Mouse (Mus musculus): ENCODE data around the gene Arhgap21. TPM values are rescaled to one million over a fixed set of nuclear protein-coding genes. Genes with fewer than 3 reads are reported as not detected.

The Arhgap21 gene
- 56.9 and 57.4 TPM in 2 replicates for polyA plus RNA-seq (2014; fragmentation: Nextera tagmentation; extraction: Ambion mirVana)

GRCm38 (mm10) chr2:20968441-20969200 is at the start of gene Arhgap21:
TSS of gene Arhgap21 (minus strand) at chr2:20968881.
- DNase-seq (ENCODE audit: low spot score, missing footprints) = peak; percentile 98
- no peaks in the 10 kb centered on the region for H3K36me3 ChIP-seq (ENCODE audit: control insufficient read depth, insufficient read depth, low read length)
- WGBS = under 1% methylated on average over 70 of the region's 102 CpGs
- H3K27me3 ChIP-seq (ENCODE audit: control insufficient read depth, insufficient read depth, low read length) = no peaks in the 10 kb centered on the region
- peaks cover 20% of the 10 kb centered on the region for H3K4me1 ChIP-seq (ENCODE audit: control insufficient read depth, insufficient read depth, low read length)
- H3K4me2 ChIP-seq = peak within 1 kb of the TSS; percentile 86
- peak within 1 kb of the TSS; percentile 77 for H3K4me3 ChIP-seq (ENCODE audit: low read depth, low read length)
- H3K9ac ChIP-seq (ENCODE audit: low read length) = peak within 1 kb of the TSS; percentile 100
- peak within 1 kb of the TSS; percentile 99 for H3K27ac ChIP-seq (ENCODE audit: low read depth, low read length)
- peak; percentile 83 for ATAC-seq (ENCODE audit: low FRiP score)
- no peaks in the 10 kb centered on the region for H3K9me3 ChIP-seq (ENCODE audit: control insufficient read depth, low read length)

GRCm38 (mm10) chr2:21016589-21016988 is 47.9 kb upstream of the Arhgap21 start:
- Histone ChIP-seq H3K36me3 (ENCODE audit: control insufficient read depth, insufficient read depth, low read length) (no peaks in the 10 kb centered on the region), H3K4me1 (ENCODE audit: control insufficient read depth, insufficient read depth, low read length) (peaks cover 10% of the 10 kb centered on the region), H3K4me3 (ENCODE audit: low read depth, low read length) (no peak overlapping the region), H3K27me3 (ENCODE audit: control insufficient read depth, insufficient read depth, low read length) (no peaks in the 10 kb centered on the region), H3K27ac (ENCODE audit: low read depth, low read length) (no peak overlapping the region), H3K4me2 (no peak overlapping the region), H3K9ac (ENCODE audit: low read length) (no peak overlapping the region), H3K9me3 (ENCODE audit: control insufficient read depth, low read length) (no peaks in the 10 kb centered on the region)
- no peak for DNase-seq (ENCODE audit: low spot score, missing footprints)
- ATAC-seq (ENCODE audit: low FRiP score) = no peak
- 86% methylated on average over 7 of the region's 7 CpGs for WGBS

GRCm38 (mm10) chr2:21010806-21011397 is 42.2 kb upstream of the Arhgap21 start:
- Histone ChIP-seq H3K36me3 (ENCODE audit: control insufficient read depth, insufficient read depth, low read length) (no peaks in the 10 kb centered on the region), H3K4me1 (ENCODE audit: control insufficient read depth, insufficient read depth, low read length) (peaks cover 36% of the 10 kb centered on the region), H3K27me3 (ENCODE audit: control insufficient read depth, insufficient read depth, low read length) (no peaks in the 10 kb centered on the region), H3K9me3 (ENCODE audit: control insufficient read depth, low read length) (no peaks in the 10 kb centered on the region), H3K4me2 (peak overlapping the region; percentile 3; the same call in 1 of the 2 replicates), H3K4me3 (ENCODE audit: low read depth, low read length) (no peak overlapping the region), H3K27ac (ENCODE audit: low read depth, low read length) (peak overlapping the region; percentile 99), H3K9ac (ENCODE audit: low read length) (peak overlapping the region; percentile 64)
- peak; percentile 93 for ATAC-seq (ENCODE audit: low FRiP score)
- 19% methylated on average over 11 of the region's 11 CpGs for WGBS
- DNase-seq (ENCODE audit: low spot score, missing footprints) = peak; percentile 97

- H3K27me3 ChIP-seq (ENCODE audit: control insufficient read depth, insufficient read depth, low read length) = no peaks in the 10 kb centered on the region
- no peaks in the 10 kb centered on the region for H3K9me3 ChIP-seq (ENCODE audit: control insufficient read depth, low read length)
- WGBS = 12% methylated on average over 9 of the region's 9 CpGs
- ATAC-seq (ENCODE audit: low FRiP score) = peak; percentile 92
- peak overlapping the region; percentile 70 for H3K9ac ChIP-seq (ENCODE audit: low read length)
- H3K4me3 ChIP-seq (ENCODE audit: low read depth, low read length) = no peak overlapping the region
- peak; percentile 97 for DNase-seq (ENCODE audit: low spot score, missing footprints)
- no peaks in the 10 kb centered on the region for H3K36me3 ChIP-seq (ENCODE audit: control insufficient read depth, insufficient read depth, low read length)
- peak overlapping the region; percentile 26 for H3K4me2 ChIP-seq
- H3K27ac ChIP-seq (ENCODE audit: low read depth, low read length) = peak overlapping the region; percentile 99
- H3K4me1 ChIP-seq (ENCODE audit: control insufficient read depth, insufficient read depth, low read length) = peaks cover 36% of the 10 kb centered on the region
These were observed 41.5 kb upstream of the Arhgap21 start for GRCm38 (mm10) chr2:21010219-21010618.

DNA sequence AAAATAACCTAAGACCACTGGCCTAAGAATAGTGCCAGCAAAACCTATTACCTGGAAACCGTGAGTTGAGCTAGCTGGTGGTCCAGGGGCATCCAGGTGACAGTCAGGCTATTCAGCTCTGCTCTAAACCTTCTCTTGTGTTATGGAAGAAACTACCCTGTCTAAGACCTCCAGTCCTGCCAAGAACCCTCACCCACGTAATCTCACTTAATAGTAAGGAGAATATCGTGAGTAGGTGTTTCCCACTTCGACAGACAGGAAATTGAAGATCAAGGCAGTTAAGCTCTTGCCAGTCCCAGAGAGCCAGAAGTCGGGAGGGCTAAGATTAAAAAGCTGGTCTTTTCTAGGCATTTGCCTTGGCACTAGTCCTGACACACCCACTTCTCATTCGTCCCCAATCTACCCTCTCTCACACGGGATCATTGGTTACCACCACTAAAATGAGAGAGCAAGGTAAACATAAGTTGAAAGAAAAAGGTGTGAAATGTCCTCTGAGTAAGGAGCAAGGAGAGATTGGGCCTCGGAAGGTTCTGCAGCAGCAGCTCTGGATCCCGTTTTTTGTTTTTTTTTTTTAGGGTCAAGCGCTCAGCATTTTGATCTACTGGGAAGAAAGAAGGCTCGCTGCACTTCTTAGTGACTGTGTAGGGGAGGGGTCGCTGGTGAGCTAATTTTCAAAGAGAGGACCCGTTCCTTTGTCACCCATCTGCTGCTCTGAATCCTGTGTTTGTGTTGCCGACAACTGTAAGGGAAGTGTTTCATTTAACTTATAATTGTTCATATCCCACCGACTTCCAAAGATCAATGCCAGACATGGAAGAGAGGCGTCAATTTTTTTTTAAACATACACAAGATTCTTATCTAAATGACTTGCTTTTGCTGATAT is 40.8 kb upstream of the Arhgap21 start:
- no peaks in the 10 kb centered on the region for H3K9me3 ChIP-seq (ENCODE audit: control insufficient read depth, low read length)
- ATAC-seq (ENCODE audit: low FRiP score) (peak; percentile 47), DNase-seq (ENCODE audit: low spot score, missing footprints) (peak; percentile 91)
- H3K4me1 ChIP-seq (ENCODE audit: control insufficient read depth, insufficient read depth, low read length) = peaks cover 36% of the 10 kb centered on the region
- no peak overlapping the region for H3K4me3 ChIP-seq (ENCODE audit: low read depth, low read length)
- H3K36me3 ChIP-seq (ENCODE audit: control insufficient read depth, insufficient read depth, low read length) = no peaks in the 10 kb centered on the region
- H3K4me2 ChIP-seq = peak overlapping the region; percentile 26
- H3K27ac ChIP-seq (ENCODE audit: low read depth, low read length) = peak overlapping the region; percentile 99
- H3K9ac ChIP-seq (ENCODE audit: low read length) = peak overlapping the region; percentile 70
- no peaks in the 10 kb centered on the region for H3K27me3 ChIP-seq (ENCODE audit: control insufficient read depth, insufficient read depth, low read length)
- whole genome bisulfite sequencing = 29% methylated on average over 16 of the region's 16 CpGs

DNA sequence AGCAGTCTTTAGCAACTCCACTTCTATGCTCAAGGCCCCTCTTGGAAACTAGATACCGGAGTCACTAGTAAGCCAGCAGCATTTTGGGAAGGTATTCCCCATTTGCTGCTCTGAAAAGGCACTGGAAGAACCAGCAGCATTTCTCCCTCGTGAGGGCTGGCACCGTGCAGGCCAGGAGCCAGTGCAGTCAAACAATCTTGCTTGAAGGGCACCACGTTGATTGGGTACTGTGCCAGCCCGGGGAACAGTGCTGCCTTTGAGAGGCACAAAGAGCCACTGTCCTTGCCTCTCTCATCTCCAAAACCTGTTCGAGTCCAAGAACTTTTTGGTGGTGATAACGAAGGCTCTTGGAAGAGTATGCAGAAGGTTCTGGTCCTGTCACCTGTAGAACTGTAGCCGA is 33.9 kb upstream of the Arhgap21 start:
- H3K4me2 ChIP-seq = no peak overlapping the region
- H3K4me3 ChIP-seq (ENCODE audit: low read depth, low read length) = no peak overlapping the region
- no peak for DNase-seq (ENCODE audit: low spot score, missing footprints)
- 94% methylated on average over 8 of the region's 8 CpGs for WGBS
- H3K27me3 ChIP-seq (ENCODE audit: control insufficient read depth, insufficient read depth, low read length) = no peaks in the 10 kb centered on the region
- H3K27ac ChIP-seq (ENCODE audit: low read depth, low read length) = no peak overlapping the region
- ATAC-seq (ENCODE audit: low FRiP score) = no peak
- H3K36me3 ChIP-seq (ENCODE audit: control insufficient read depth, insufficient read depth, low read length) = no peaks in the 10 kb centered on the region
- H3K9me3 ChIP-seq (ENCODE audit: control insufficient read depth, low read length) = no peaks in the 10 kb centered on the region
- no peak overlapping the region for H3K9ac ChIP-seq (ENCODE audit: low read length)
- H3K4me1 ChIP-seq (ENCODE audit: control insufficient read depth, insufficient read depth, low read length) = no peaks in the 10 kb centered on the region

- Histone ChIP-seq H3K4me2 (no peak overlapping the region), H3K27ac (ENCODE audit: low read depth, low read length) (no peak overlapping the region), H3K27me3 (ENCODE audit: control insufficient read depth, insufficient read depth, low read length) (no peaks in the 10 kb centered on the region), H3K36me3 (ENCODE audit: control insufficient read depth, insufficient read depth, low read length) (no peaks in the 10 kb centered on the region), H3K4me3 (ENCODE audit: low read depth, low read length) (no peak overlapping the region), H3K9ac (ENCODE audit: low read length) (no peak overlapping the region), H3K9me3 (ENCODE audit: control insufficient read depth, low read length) (no peaks in the 10 kb centered on the region), H3K4me1 (ENCODE audit: control insufficient read depth, insufficient read depth, low read length) (no peaks in the 10 kb centered on the region)
- DNase-seq (ENCODE audit: low spot score, missing footprints) (no peak), ATAC-seq (ENCODE audit: low FRiP score) (no peak)
- WGBS = 83% methylated on average over 5 of the region's 5 CpGs
These were observed 32.5 kb upstream of the Arhgap21 start for GRCm38 (mm10) chr2:21001156-21001555.

DNA sequence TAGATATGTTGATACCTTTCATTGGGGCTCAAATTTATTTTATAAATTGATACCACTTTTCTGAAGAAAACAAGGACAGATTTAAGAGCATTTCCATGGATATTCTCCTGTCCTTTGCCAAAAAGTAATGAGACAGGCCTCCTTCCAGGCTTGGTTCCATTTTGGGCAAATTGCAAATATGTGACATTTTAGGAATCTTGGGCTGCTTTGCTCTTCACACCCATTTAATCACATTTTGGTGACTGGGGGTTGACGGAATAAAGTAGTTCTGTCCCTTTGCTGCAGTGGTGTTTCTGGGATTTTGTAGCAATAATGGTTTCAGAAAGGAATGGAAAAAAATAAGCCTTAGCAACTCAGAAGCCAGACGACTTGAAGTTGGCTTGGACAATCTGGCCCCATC is 26.9 kb upstream of the Arhgap21 start:
- DNase-seq (ENCODE audit: low spot score, missing footprints) = no peak
- Histone ChIP-seq H3K27ac (ENCODE audit: low read depth, low read length) (no peak overlapping the region), H3K4me3 (ENCODE audit: low read depth, low read length) (no peak overlapping the region), H3K27me3 (ENCODE audit: control insufficient read depth, insufficient read depth, low read length) (no peaks in the 10 kb centered on the region), H3K4me2 (no peak overlapping the region), H3K36me3 (ENCODE audit: control insufficient read depth, insufficient read depth, low read length) (no peaks in the 10 kb centered on the region), H3K9ac (ENCODE audit: low read length) (no peak overlapping the region), H3K4me1 (ENCODE audit: control insufficient read depth, insufficient read depth, low read length) (no peaks in the 10 kb centered on the region), H3K9me3 (ENCODE audit: control insufficient read depth, low read length) (peaks cover 2% of the 10 kb centered on the region; the same call in 1 of the 2 replicates)
- whole genome bisulfite sequencing = 93% methylated on average over 2 of the region's 2 CpGs
- no peak for ATAC-seq (ENCODE audit: low FRiP score)
